Mouse (Mus musculus): ENCODE data around the gene Banf1.
"Not testable (repeated sequence)": the region's sequence is repeated elsewhere in the genome, so short reads cannot be mapped to it uniquely, and the experiment has no call there.

Gene Banf1

DNA sequence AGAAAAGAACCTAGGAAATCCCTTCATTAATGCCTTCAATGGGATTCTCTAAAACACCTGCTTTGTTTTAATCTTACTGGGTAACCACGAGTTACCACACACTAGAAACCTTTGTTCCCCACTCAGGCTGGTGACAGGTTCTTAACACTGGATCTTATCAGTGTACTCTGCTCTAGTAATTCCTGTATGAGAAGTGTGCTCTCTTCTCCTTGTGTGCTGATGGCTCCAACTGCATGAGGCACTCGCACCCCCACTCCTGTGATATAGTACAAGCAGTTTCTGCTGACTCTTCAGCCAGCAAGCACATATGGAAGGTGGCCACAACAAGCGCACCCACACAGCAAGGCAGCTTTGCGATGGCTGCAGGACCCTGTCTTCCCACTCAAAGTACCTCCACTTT lies 7.2 kb upstream of the Banf1 start:
- DNase-seq (ENCODE audit: low read depth): no peak

DNA sequence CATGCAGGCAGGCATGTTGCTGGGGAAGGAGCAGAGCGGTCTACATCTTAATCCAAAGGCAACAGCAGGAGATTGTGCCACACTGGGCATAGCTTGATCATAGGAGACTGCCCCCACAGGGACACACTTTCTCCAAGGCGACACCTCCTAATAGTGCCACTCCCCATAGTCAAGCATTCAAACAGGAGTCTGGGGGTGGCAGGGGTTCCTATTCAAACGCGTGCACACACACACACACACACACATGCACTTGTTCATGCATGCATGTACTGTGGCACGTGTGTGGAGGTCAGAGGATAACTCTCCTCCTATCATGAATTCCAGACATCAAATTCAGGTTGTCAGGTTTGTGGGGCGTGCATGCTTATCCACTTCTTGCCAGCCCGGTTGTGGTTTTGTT lies 5.8 kb upstream of the Banf1 start:
- DNase-seq (ENCODE audit: low read depth): no peak

GRCm38 (mm10) chr19:5370932-5371331 lies 4.0 kb upstream of the Banf1 start:
- no peak for DNase-seq (ENCODE audit: low read depth)

- DNase-seq (ENCODE audit: low read depth): peak; percentile 59
These were observed 487 bp upstream of the Banf1 start for GRCm38 (mm10) chr19:5367455-5367854.

DNA sequence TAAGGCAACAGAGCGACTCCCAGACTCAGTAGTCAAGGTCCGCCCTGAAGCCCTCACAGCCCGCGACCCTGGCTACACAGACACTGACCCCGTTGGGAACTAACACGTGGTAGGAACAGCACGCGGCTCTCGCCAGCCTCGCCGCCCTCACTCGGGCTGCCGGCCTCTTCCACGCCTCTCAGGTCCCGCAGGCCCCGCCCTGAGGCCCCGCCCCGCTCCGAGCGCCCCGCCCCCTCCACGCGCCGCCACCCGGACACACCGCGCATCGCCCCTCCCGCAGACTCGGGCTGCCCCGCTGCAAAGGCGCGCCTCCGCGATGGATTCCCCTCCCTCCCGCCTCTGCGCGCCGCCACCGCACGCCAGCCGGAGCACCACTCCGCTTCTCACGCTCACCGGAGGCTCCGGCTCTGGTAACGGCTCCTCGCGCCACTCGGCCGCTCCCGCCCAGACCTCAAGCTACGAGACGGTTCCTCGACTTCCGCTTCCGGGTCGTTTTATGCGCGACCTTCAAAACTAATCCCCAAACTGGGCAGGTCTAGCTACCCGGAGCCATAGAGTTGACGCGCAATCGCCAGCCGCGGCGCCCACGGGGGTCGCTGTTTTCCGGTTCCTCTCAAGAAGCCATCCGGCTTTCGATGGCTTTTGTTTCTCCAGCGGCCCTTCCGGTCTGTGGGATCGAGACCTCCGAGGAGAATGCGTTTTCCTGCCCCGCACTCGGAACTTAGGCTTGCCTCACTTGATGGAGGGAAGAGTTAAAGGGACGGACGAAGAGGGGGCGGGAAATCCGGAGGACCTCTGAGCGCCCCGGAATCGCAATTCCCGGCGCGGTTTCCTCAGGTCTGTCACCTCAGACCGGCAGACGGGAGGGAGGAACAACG lies 554 bp downstream of the Banf1 start, which contains the start of gene Eif1ad:
TSS of gene Eif1ad (plus strand) at position 567 of the 878 bp plus-strand sequence.
- peak; percentile 99 for DNase-seq (ENCODE audit: low read depth)

DNA sequence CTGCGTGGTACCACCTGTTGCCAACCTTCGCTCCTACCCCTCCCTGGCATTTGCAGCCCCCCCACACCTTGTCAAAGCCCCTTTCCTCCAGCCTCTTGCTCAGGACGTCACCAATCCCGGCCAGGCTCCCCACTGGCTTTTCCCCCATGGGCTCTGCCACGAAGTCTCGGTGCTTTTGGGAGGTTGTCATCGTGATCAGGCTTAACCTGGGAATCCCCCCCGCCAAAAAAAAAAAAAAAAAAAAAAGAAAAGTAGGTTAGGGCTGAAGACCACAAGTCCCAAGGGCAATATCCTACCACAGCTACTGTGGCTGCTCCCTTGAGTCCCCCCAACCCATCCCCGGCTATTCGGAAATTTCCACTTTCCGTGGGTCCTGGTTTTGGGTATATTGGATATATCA lies 1.2 kb downstream of the Banf1 start:
- DNase-seq (ENCODE audit: low read depth): no peak

- no peak for DNase-seq (ENCODE audit: low read depth)
These were observed 2.8 kb downstream of the Banf1 start for GRCm38 (mm10) chr19:5364124-5364523.

- no peak for DNase-seq (ENCODE audit: low read depth)
These were observed 4.8 kb downstream of the Banf1 start for GRCm38 (mm10) chr19:5362186-5362585.

DNA sequence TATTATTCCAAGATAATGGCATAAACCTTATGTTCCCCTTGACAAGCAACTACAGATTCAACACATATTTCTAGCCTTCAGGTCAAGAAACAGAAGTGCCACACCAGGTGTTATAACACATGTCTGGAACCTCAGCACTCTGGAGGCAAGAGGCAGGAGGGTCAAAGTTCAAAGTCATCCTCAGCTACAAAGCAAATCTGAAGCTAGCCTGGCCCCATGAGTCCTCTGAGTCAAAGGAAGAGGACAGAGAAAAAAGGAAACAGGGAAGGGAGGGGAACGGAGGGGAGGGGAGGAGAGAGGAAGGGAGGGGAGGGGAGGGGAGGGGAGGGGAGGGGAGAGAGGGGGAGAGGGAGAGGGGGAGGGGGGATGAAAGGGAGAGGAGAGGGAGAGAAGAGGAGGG lies 10.9 kb downstream of the Banf1 start:
- no peak for DNase-seq (ENCODE audit: low read depth)

DNA sequence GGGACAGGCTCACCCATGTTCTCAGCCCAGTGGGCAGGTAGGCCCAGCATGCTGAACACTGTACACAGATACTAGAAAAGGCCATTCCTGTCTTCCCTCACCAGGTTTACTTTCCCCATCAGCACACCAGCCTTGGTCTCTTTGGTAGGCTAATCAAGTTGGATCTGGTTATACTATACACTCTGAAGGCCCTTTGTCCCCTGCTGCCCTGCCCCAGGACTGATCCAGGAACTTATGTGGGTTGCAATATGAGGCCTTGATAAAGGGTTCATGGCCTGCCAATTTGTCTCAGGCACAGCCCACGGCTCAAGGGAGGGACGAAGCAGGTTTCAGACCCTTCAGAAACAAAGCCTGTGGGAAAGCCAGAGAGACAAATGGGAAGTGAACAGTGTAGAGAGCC lies 13.4 kb downstream of the Banf1 start:
- no peak for DNase-seq (ENCODE audit: low read depth)

GRCm38 (mm10) chr19:5349502-5349873 lies 17.5 kb downstream of the Banf1 start, which contains the start of gene Cst6:
Gene Cst6 (minus strand): TSS chr19:5349574.
- not testable (repeated sequence) for DNase-seq (ENCODE audit: low read depth)

DNA sequence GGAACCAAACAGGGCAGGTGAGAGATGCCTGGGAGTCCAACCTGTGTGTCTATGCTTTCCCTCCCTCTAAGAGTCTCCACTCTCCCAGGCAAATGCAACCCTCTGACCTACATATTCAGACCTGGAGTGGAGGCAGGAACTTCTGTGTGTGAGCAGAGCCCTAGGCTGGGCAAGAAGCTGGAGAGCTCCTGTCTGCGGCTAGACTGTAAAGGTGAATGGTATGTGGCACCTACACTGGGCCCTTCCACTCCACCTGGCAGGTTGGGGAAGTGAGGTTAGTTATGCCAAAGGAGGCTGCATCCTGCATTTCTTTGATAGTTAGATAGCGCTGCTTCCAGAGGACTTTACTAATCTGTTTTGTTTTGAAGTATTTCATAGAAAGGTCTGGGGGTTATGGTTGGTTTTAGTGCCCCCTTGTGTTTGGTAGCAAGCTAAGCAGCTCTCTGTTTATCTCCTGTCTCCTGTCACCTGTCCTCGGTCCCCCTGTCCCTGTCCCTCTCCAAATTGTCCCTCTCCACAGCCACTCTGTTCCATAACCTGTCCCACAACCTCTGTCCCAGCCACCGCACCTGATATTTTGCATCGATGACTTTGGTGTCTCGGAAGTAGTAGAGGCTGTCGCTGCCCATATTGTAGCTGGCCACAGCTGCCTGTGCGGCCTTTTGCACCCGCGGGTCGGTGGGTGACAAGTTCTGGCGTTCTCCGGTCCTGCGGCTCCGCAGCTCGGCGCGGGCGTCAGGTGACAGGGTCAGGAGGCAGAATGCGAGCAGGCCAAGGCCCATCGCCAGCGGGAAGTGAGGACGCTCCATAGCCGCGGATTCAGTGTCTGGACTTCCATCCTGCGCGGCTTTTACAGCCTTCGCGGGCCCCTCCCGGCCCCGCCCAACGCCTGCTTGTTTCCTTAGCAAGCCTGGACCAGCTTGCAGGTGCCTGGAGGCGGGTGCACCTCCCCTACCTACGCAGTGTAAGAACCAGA lies 18.2 kb downstream of the Banf1 start:
- peak; percentile 74 for DNase-seq (ENCODE audit: low read depth)

GRCm38 (mm10) chr19:5348064-5348463 lies 18.9 kb downstream of the Banf1 start:
- DNase-seq (ENCODE audit: low read depth): no peak

DNA sequence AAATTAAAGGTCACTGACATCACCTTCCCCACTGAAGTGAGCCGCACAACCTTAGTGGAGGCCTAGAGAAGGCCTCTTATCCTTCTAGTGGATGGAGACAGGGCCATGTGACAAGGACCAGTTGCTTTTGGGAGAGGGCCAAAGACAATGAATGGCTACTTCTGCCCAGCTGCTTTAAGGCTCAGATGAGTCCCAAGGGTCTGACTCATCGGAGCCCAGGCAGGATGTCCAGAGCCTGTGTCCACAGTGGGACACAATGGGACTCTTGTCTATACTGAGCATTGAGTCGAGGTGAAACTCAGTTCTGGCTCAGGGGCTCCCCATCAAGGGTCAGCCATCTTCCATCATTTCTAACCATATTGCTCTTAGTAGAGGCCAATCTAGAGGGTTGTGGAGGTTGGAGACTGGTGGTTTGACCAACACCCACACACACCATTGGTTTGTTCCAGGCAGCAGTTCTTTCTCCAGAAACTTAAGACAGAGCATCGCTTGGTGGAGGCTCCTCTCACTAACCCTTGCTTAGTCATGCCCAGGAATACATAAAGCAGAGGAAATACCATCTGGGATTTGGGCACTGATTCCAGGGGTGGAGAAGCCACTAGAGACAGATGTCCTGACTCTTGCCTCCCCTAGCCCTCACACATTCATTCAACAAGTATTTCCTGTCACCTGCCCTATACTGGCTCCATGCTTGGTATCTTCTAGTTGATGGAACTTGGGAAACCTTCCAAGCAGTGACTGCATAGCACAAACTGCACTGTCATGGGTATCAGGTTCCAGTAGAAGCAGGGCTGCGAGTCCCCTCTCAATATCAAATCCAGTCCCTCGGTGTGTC lies 21.5 kb downstream of the Banf1 start:
- DNase-seq (ENCODE audit: low read depth): no peak

DNA sequence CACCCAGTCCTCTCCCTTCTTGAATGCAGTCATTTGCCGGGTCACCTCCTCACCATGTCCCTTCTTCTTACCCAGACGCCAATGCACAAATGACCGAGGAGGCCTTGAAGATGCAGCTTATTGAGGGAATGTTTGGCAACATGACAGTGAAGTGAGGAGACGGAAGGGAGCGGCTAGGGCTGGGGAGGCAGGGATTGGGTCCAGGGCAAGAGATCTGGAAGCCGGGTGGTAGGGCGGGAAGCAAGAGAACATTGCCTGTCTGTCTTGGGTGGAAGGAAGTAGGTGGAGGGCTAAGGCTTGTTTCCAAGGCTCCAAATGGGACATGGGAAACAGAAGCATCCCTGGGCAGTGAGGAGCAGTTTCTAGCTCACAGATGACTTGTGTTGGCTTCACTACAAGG lies 25.6 kb downstream of the Banf1 start:
- DNase-seq (ENCODE audit: low read depth): no peak

- DNase-seq (ENCODE audit: low read depth): peak; percentile 88
These were observed 29.0 kb downstream of the Banf1 start for GRCm38 (mm10) chr19:5337975-5338374.

GRCm38 (mm10) chr19:5335441-5335840 lies 31.5 kb downstream of the Banf1 start, which contains the start of gene Catsper1:
Gene Catsper1 (plus strand): TSS chr19:5335741.
- no peak for DNase-seq (ENCODE audit: low read depth)

- DNase-seq (ENCODE audit: low read depth): no peak
These were observed 32.2 kb downstream of the Banf1 start for GRCm38 (mm10) chr19:5334741-5335140.

- no peak for DNase-seq (ENCODE audit: low read depth)
These were observed 39.0 kb downstream of the Banf1 start for GRCm38 (mm10) chr19:5327970-5328369.

GRCm38 (mm10) chr19:5323801-5324200 lies 43.2 kb downstream of the Banf1 start:
- DNase-seq (ENCODE audit: low read depth): peak; percentile 67

Measured in naive thymus-derived CD4-positive, alpha-beta T cell, adult 2 months (primary cell).